Mouse (Mus musculus) adrenal gland (tissue): ENCODE data around the gene Cdk5r2.

Source experiments
- intact Hi-C: fragments of 180-260 bp; cut with DNase I; formaldehyde crosslinking; loops from one replicate; pipeline ENCODE4 v1.15.1; 2025
- microRNA-seq, 2 experiments: library from miRNA; unstranded; fragments of <30 nt; microRNA quantifications; one replicate each; pipeline ENCODE4; 2019

Gene Cdk5r2

GRCm38 (mm10) chr1:74885369-74886042 lies 30.8 kb downstream of the Cdk5r2 start, which contains the start of gene Fev:
Gene Fev (minus strand): TSS chr1:74885419.
- intact Hi-C loops = no loop called here

- intact Hi-C loops = no loop called here
Observed at GRCm38 (mm10) chr1:74891513-74891912, 36.8 kb downstream of the Cdk5r2 start.

GRCm38 (mm10) chr1:74892351-74893133 lies 37.8 kb downstream of the Cdk5r2 start:
- intact Hi-C loops = no loop called here

GRCm38 (mm10) chr1:74893134-74893855 lies 38.6 kb downstream of the Cdk5r2 start, which contains the start of gene Cryba2:
Gene Cryba2 (minus strand): TSS chr1:74893143.
- intact Hi-C loops = no loop called here

GRCm38 (mm10) chr1:74894966-74895365 lies 40.2 kb downstream of the Cdk5r2 start:
- intact Hi-C loops = no loop called here

- intact Hi-C loops = no loop called here
Observed at GRCm38 (mm10) chr1:74897976-74898375, 43.2 kb downstream of the Cdk5r2 start.

- intact Hi-C loops = no loop called here
Observed at GRCm38 (mm10) chr1:74898656-74899431, 44.1 kb downstream of the Cdk5r2 start.

- intact Hi-C loops = no loop called here
Observed at GRCm38 (mm10) chr1:74900341-74901285, 45.9 kb downstream of the Cdk5r2 start.

- intact Hi-C loops = no loop called here
Observed at GRCm38 (mm10) chr1:74901686-74902085, 47.0 kb downstream of the Cdk5r2 start.

- intact Hi-C loops = no loop called here
Observed at GRCm38 (mm10) chr1:74902191-74902590, 47.5 kb downstream of the Cdk5r2 start.

Small RNAs within 50 kb of the gene (microRNA-seq; reads per million reads assigned to microRNA genes)
- 56,670 to 79,993 reads per million in 2 experiments for gene Mir375
